Mouse (Mus musculus) CH12.LX (cell line): ENCODE measurements around the gene Otoa. TPM values are rescaled to one million over a fixed set of nuclear protein-coding genes. Genes with fewer than 3 reads are reported as not detected.

ENCODE experiments used
- DNase-seq: peaks from one replicate; pipeline ENCODE4 v3.0.0-alpha.2; 2013; ENCODE audit errors: extremely low read depth
- H3K27ac ChIP-seq: 2 replicates; pipeline ENCODE4 v1.5.1; 2012; ENCODE audit warnings: low read depth, mild to moderate bottlenecking, control low read depth, moderate library complexity; ENCODE audit not compliant: insufficient read depth
- H3K27me3 ChIP-seq: replicated peaks from 2 replicates; pipeline ENCODE3; 2012; ENCODE audit warnings: inconsistent platforms
- H3K36me3 ChIP-seq, 2 experiments: replicated peaks in 1 of 2; 2 replicates each; pipeline versions ENCODE3 to v1.6.1; 2012; ENCODE audit warnings: inconsistent platforms in 1 of 2, low read length in 1 of 2, mild to moderate bottlenecking in 1 of 2, mixed read lengths in 1 of 2, moderate library complexity in 1 of 2; ENCODE audit not compliant: control insufficient read depth in 1 of 2, insufficient read depth in 1 of 2
- H3K4me1 ChIP-seq, 2 experiments: 2 replicates each; pipeline ENCODE4 v1.6.1; 2012; ENCODE audit warnings: inconsistent platforms in 1 of 2, moderate library complexity in 1 of 2; ENCODE audit not compliant: insufficient read depth in 2 of 2, control insufficient read depth in 1 of 2
- H3K4me2 ChIP-seq: 2 replicates; pipeline ENCODE4 v1.6.1; 2012; ENCODE audit warnings: low read depth, mild to moderate bottlenecking, control low read depth; ENCODE audit not compliant: poor library complexity, insufficient read depth, severe bottlenecking
- H3K4me3 ChIP-seq, 3 experiments: fragments of 150-350 bp in 1 of 3; sonication (generic) in 1 of 3; replicated peaks in 1 of 3; 2 replicates each; pipeline versions ENCODE3 to v1.5.1; 2011 to 2012; ENCODE audit warnings: low read depth in 2 of 3, low read length in 2 of 3, mild to moderate bottlenecking in 2 of 3, moderate library complexity in 2 of 3, control low read depth in 1 of 3, improper control_type of control experiment in 1 of 3, inconsistent platforms in 1 of 3, mixed read lengths in 1 of 3; ENCODE audit not compliant: poor library complexity in 1 of 3
- H3K79me2 ChIP-seq: replicated peaks from 2 replicates; pipeline ENCODE4 v1.6.1; 2012; ENCODE audit warnings: mild to moderate bottlenecking, moderate library complexity; ENCODE audit not compliant: control insufficient read depth, poor library complexity, insufficient read depth, severe bottlenecking; ENCODE audit errors: extremely low read depth
- H3K9ac ChIP-seq: 2 replicates; pipeline ENCODE4 v1.6.1; 2012; ENCODE audit warnings: low read depth, mild to moderate bottlenecking, control low read depth, moderate library complexity; ENCODE audit not compliant: insufficient read depth
- H3K9me3 ChIP-seq: replicated peaks from 2 replicates; pipeline ENCODE3; 2012; ENCODE audit warnings: low read length, inconsistent platforms, mixed read lengths
- BHLHE40 ChIP-seq: IDR thresholded peaks from 2 replicates; pipeline ENCODE4 v1.6.1; 2011; ENCODE audit warnings: mild to moderate bottlenecking, low read depth, low read length, improper control_type of control experiment
- CHD2 ChIP-seq: IDR thresholded peaks from 2 replicates; pipeline ENCODE4 v1.6.1; 2011; ENCODE audit warnings: low read length, improper control_type of control experiment
- E2F4 ChIP-seq: IDR thresholded peaks from 2 replicates; pipeline ENCODE4 v1.6.1; 2011; ENCODE audit warnings: low read depth, low read length, improper control_type of control experiment; ENCODE audit not compliant: insufficient replicate concordance
- EP300 ChIP-seq: IDR thresholded peaks from 2 replicates; pipeline ENCODE4 v1.6.1; 2011; ENCODE audit warnings: low read length, improper control_type of control experiment
- MAFK ChIP-seq: IDR thresholded peaks from 2 replicates; pipeline ENCODE4 v1.6.1; 2011; ENCODE audit warnings: low read length, improper control_type of control experiment; ENCODE audit not compliant: insufficient replicate concordance
- MAX ChIP-seq: IDR thresholded peaks from 2 replicates; pipeline ENCODE4 v1.6.1; 2011; ENCODE audit warnings: low read length, improper control_type of control experiment
- MEF2A ChIP-seq: IDR thresholded peaks from 2 replicates; pipeline ENCODE4 v1.6.1; 2014; ENCODE audit warnings: low read depth, mild to moderate bottlenecking, inconsistent platforms, low read length, improper control_type of control experiment, borderline replicate concordance
- MYC ChIP-seq: IDR thresholded peaks from 2 replicates; pipeline ENCODE4 v1.6.1; 2011; ENCODE audit warnings: low read depth, mild to moderate bottlenecking, improper control_type of control experiment, low read length
- NELFE ChIP-seq: IDR thresholded peaks from 2 replicates; pipeline ENCODE4 v1.6.1; 2011; ENCODE audit warnings: low read depth, low read length, improper control_type of control experiment
- NRF1 ChIP-seq: IDR thresholded peaks from 2 replicates; pipeline ENCODE4 v1.6.1; 2014; ENCODE audit warnings: low read depth, mild to moderate bottlenecking, inconsistent platforms, low read length, improper control_type of control experiment, moderate library complexity
- PAX5 ChIP-seq: IDR thresholded peaks from 2 replicates; pipeline ENCODE4 v1.6.1; 2012; ENCODE audit warnings: low read length, inconsistent platforms, mixed read lengths
- POLR2AphosphoS2 ChIP-seq: IDR thresholded peaks from 2 replicates; pipeline ENCODE4 v1.6.1; 2011; ENCODE audit warnings: low read depth, low read length, improper control_type of control experiment
- RAD21 ChIP-seq: IDR thresholded peaks from 2 replicates; pipeline ENCODE4 v1.6.1; 2011; ENCODE audit warnings: low read depth, mild to moderate bottlenecking, low read length, improper control_type of control experiment, moderate library complexity
- SMC3 ChIP-seq: IDR thresholded peaks from 2 replicates; pipeline ENCODE4 v1.6.1; 2011; ENCODE audit warnings: low read depth, low read length, improper control_type of control experiment
- TBP ChIP-seq: conservative IDR thresholded peaks from 2 replicates; pipeline ENCODE4 v1.6.1; 2011; ENCODE audit warnings: low read depth, low read length, improper control_type of control experiment
- USF1 ChIP-seq: IDR thresholded peaks from 2 replicates; pipeline ENCODE4 v1.6.1; 2014; ENCODE audit warnings: low read depth, mild to moderate bottlenecking, inconsistent platforms, low read length, improper control_type of control experiment
- USF2 ChIP-seq: conservative IDR thresholded peaks from 2 replicates; pipeline ENCODE4 v1.6.1; 2011; ENCODE audit warnings: low read depth, low read length, improper control_type of control experiment
- ZC3H11A ChIP-seq: IDR thresholded peaks from 2 replicates; pipeline ENCODE4 v1.6.1; 2012; ENCODE audit warnings: low read depth, mild to moderate bottlenecking, inconsistent platforms, low read length, improper control_type of control experiment
- ZMIZ1 ChIP-seq: IDR thresholded peaks from 2 replicates; pipeline ENCODE4 v1.6.1; 2012; ENCODE audit warnings: low read depth, mild to moderate bottlenecking, inconsistent platforms, low read length, improper control_type of control experiment
- dilution Hi-C: fragments of 300-500 bp; cut with MboI; formaldehyde crosslinking; loops from 2 replicates; pipeline ENCODE4 v1.14.3; 2020; ENCODE audit warnings: low sequenced_read_pairs; ENCODE audit not compliant: extremely low pct_unique_long_range_greater_than_20kb, extremely low pct_ligation_motif_present
- in situ Hi-C: fragments of 300-500 bp; cut with MboI; formaldehyde crosslinking; loops from 3 replicates; pipeline ENCODE4 v1.14.3; 2019; ENCODE audit warnings: low sequenced_read_pairs, low pct_ligation_motif_present, low pct_unique_long_range_greater_than_20kb, mixed read lengths
- polyA plus RNA-seq: library from polyadenylated mRNA; unstranded; fragments of >175 nt; gene quantifications from 2 replicates; pipeline ENCODE4 v1.2.1, GENCODE M21; 2012; ENCODE audit warnings: low read depth; ENCODE audit not compliant: insufficient read length
- total RNA-seq, 2 experiments: library from RNA; depleted of rRNA; stranded (reverse); fragments of 300-350 nt in 1 of 2; fragments of >200 nt in 1 of 2; gene quantifications; 2 replicates each; pipeline ENCODE4 v1.2.3; 2012 to 2014

The Otoa gene
- total and polyA plus RNA-seq, 3 experiments: 0.08 TPM; not detected in 2

GRCm38 (mm10) chr7:121074281-121074680 lies 7.2 kb upstream of the Otoa start, which contains the start of gene Igsf6:
Gene Igsf6, minus strand, starts transcription at chr7:121074572.
- Histone ChIP-seq H3K27ac (no peak within 1 kb of the TSS), H3K4me3 (no peak within 1 kb of the TSS), H3K4me1 (peaks cover 8 to 30% of the 10 kb centered on the region in 2 experiments), H3K79me2 (no peaks in the 10 kb centered on the region), H3K36me3 (peaks cover 33 to 76% of the 10 kb centered on the region in 2 experiments), H3K27me3 (no peaks in the 10 kb centered on the region), H3K9me3 (no peaks in the 10 kb centered on the region), H3K9ac (no peak within 1 kb of the TSS), H3K4me2 (no peak within 1 kb of the TSS)
- dilution Hi-C loops (no loop called here), in situ Hi-C loops (no loop called here)
- no peak for DNase-seq
- no peak for TF ChIP-seq POLR2AphosphoS2
- no peak for TF ChIP-seq PAX5
- no peak for TF ChIP-seq ZMIZ1
- no peak for TF ChIP-seq NRF1
- TF ChIP-seq EP300: no peak
- no peak for TF ChIP-seq BHLHE40
- TF ChIP-seq MYC: no peak
- no peak for TF ChIP-seq MAFK
- TF ChIP-seq TBP: no peak

- dilution Hi-C loops (no loop called here), in situ Hi-C loops (no loop called here)
- no peak overlapping the region for H3K4me2 ChIP-seq
- H3K4me1 ChIP-seq: peaks cover 8 to 27% of the 10 kb centered on the region in 2 experiments
- H3K9ac ChIP-seq: no peak overlapping the region
- H3K4me3 ChIP-seq: no peak overlapping the region
- H3K36me3 ChIP-seq: peaks cover 31 to 72% of the 10 kb centered on the region in 2 experiments
- no peaks in the 10 kb centered on the region for H3K79me2 ChIP-seq
- H3K9me3 ChIP-seq: no peaks in the 10 kb centered on the region
- TF ChIP-seq CHD2: no peak
- TF ChIP-seq EP300: no peak
- TF ChIP-seq E2F4: no peak
- no peak for TF ChIP-seq USF2
- no peak for TF ChIP-seq USF1
- no peak for TF ChIP-seq NELFE
- no peak for TF ChIP-seq MAX
- no peak for TF ChIP-seq SMC3
- no peak for TF ChIP-seq ZMIZ1
- TF ChIP-seq MEF2A: no peak
- no peak for TF ChIP-seq ZC3H11A
- no peak for TF ChIP-seq RAD21
- no peak for TF ChIP-seq PAX5
- no peak overlapping the region for H3K27ac ChIP-seq
- no peaks in the 10 kb centered on the region for H3K27me3 ChIP-seq
- no peak for DNase-seq
These were observed 6.5 kb upstream of the Otoa start for GRCm38 (mm10) chr7:121074801-121075400.
